Mouse (Mus musculus) lung, adult 2 months (tissue): Measurements from ENCODE around the gene Tescl.

Experiments used
- CTCF ChIP-seq: fragments of 200-500 bp; IDR thresholded peaks from 2 replicates; pipeline ENCODE4 v1.5.1; 2011; ENCODE audit warnings: mild to moderate bottlenecking, low read length, control low read depth; ENCODE audit not compliant: insufficient read depth
- POLR2A ChIP-seq: fragments of 200-500 bp; IDR thresholded peaks from 2 replicates; pipeline ENCODE4 v1.6.1; 2011; ENCODE audit warnings: low read depth, mild to moderate bottlenecking, control low read depth, low read length, borderline replicate concordance; ENCODE audit errors: extremely low read depth

- TF ChIP-seq CTCF (no peak), POLR2A (no peak)
Measured at GRCm38 (mm10) chr7:24325675-24326128, 8.0 kb downstream of the Tescl start.
